Mouse (Mus musculus) adrenal gland, adult 8-10 months (tissue): Measurements from ENCODE around the gene Lrch1. TPM values are rescaled to one million over a fixed set of nuclear protein-coding genes. Genes with fewer than 3 reads are reported as not detected.

Experiments used
- DNase-seq: peaks from one replicate; pipeline ENCODE4 v3.0.0; 2022
- total RNA-seq, 4 experiments: library from RNA; stranded (reverse); gene quantifications; 2 replicates each; pipeline ENCODE4 v1.2.4; 2022

The Lrch1 gene
- total RNA-seq, 4 experiments from 2014 or later, result 11.0 to 35.2 (median 19.0) TPM

GRCm38 (mm10) chr14:74946321-74946750, 1.3 kb downstream of the Lrch1 start:
- DNase-seq, result no peak

GRCm38 (mm10) chr14:74945266-74946215, 2.1 kb downstream of the Lrch1 start:
- no peak for DNase-seq

DNA sequence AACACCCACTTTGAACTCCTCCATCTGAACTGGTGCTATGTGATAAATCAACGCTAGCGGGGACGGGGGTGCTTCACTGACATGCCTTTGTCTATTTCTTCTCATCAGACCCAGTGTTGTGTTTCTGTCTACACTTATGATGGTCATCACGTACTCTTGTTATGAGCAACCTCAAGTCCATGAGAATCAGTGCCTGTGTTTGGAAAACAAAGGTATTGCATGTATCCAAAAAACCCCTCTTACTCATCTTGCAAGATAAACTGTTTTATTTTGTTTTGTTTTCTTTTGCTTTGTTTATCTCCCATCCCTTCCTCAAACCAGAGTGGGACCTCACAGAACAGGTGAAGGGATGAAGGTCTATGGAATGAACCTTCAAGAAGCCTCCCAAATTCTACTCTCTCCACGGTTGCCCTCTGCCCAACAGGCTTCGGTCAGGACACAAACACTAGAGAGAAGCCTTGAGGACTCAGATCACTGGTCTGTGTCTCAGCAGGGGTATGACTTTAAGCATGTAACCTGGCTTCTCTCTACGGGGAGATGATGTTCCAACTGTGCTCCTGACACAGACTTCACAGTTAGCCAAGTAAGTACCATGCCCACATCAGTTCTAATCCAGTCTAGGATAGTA, 3.4 kb downstream of the Lrch1 start:
- no peak for DNase-seq

- no peak for DNase-seq
These were observed 4.0 kb downstream of the Lrch1 start for GRCm38 (mm10) chr14:74943581-74944117.

- no peak for DNase-seq
These were observed 4.7 kb downstream of the Lrch1 start for GRCm38 (mm10) chr14:74943024-74943423.

DNA sequence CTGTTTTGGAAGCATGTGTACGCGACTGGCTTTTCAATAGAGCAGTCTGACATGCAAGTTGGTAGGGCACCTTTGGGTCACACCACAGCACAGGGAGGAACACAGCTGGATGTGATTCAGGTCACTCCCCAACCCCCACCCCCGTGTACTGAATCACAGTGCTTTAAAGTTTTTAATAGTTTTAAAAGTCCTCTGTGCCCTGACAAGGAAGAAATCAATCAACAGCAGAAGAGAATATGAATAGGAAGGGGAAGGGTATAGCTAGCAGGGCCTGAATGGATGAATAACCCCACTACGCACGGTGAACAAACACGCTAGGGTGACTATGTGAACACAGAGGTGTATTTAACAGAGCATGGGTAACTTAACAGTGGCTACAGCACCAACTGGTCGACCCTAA, 6.1 kb downstream of the Lrch1 start:
- no peak for DNase-seq

DNA sequence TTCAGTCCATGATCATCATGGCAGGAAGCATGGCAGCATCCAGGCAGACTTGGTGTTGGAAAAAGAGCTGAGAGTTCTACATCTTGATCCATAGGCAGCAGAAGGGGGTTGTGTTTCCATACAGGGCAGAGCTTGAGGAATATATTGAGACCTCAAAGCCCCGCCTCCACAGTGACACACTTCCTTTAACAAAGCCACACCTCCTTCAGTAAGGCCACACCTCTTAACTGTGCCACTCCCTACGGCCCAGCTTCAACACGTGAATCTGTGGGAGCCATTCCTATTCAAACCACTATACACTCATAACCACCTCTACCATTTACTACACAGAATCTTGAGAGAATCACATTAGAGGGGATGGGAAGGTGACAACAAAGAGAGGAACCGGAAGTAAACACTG, 6.9 kb downstream of the Lrch1 start:
- DNase-seq, result no peak

DNA sequence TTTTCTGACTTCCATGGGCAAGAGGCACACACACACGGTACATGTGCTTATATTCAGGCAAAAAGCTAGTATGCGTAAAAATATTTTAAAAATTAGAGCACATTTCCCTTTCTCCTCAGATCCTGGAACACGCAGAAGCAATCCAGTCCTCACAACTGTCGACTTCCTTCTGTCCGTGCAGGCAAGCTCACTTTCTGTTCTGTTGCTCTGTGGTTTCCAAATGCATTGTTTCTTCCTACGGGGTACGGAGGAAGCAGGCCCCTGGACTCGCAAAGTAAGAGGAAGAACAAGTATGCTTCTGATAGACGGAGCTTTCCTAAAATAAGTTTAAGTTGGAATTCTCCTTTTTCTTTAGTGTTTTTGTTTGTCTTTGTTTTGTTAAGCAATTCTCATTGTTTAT, 8.3 kb downstream of the Lrch1 start:
- no peak for DNase-seq

GRCm38 (mm10) chr14:74938896-74939295, 8.8 kb downstream of the Lrch1 start:
- DNase-seq, result no peak

DNA sequence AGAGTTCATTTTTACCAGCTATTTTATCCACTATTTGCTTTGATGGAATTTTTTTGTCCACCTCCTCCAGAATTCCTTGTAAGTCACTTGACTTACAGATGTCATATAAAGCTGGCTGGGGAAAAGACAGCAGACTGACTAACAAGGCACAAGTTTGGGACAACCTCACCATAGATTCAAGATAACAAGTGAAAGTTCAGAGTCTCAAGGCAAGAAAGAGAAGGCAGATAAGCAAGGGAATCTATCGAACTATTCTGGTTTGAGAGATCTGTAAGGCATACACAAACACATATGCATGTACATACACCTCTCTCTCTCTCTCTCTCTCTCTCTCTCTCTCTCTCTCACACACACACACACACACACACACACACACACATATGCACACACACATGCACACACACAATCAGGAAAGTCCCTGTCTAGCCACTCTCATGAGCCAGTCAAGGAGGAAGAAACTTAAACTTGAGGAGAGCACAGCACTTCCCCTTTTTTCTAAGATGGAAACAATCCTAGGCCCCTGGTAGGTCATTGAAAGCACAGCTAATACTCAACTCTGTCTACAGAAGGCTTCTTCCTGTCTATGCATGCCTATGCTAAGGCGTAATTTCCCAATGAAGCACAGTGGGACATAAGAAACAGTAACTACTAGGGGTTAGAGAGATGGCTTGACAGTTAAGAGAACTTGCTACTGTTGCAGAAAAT, 11.0 kb downstream of the Lrch1 start:
- no peak for DNase-seq

DNA sequence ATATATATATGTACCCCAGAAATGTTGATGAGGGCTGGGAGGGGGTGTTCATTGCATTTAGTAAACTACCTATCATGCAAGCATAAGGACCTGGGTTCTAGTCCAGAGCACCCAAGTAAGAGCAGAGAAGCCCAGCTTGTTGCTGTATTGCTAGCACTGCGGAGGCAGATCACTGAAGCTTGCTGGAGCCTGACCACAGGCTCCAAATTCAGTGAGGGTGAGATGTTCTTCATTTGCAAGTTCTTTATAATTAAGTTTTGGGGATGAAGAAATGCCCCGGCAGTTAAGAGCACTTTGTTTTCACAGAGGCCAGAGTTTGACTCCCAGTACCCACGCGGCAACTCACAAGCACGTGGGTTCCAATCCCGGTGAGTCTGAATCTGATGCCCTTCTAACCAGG, 12.6 kb downstream of the Lrch1 start:
- DNase-seq, result no peak

- no peak for DNase-seq
These were observed 13.5 kb downstream of the Lrch1 start for GRCm38 (mm10) chr14:74933960-74934710.

- no peak for DNase-seq
These were observed 17.9 kb downstream of the Lrch1 start for GRCm38 (mm10) chr14:74929739-74930138.

GRCm38 (mm10) chr14:74928809-74929432, 18.8 kb downstream of the Lrch1 start:
- no peak for DNase-seq

GRCm38 (mm10) chr14:74926899-74927571, 20.6 kb downstream of the Lrch1 start:
- no peak for DNase-seq

DNA sequence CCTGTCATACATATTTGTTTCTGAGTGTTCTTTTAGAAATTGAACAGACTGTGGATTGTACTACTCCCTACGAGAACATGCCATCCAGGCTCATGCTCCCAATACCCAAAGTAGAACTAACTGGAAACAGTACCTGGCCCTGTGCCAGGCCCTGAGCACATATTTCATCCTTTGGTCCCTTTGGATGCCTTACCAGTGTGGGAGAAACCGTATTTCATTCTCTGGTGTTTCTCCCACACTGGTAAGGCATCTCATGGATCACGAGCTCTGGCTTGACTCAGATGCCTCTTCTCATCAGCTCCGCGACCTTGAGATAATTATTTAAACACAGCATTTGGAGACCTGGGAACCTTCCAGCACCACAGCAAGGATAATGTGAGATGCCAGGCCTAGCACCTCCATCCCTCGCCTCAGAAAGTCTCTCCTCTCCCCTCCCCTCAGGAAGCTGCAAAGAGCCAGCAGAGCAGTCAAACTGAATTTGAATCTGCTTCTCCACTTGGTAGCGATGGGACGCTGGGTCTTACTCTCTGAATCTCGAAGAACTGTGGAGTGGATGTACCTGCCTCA, 21.6 kb downstream of the Lrch1 start:
- no peak for DNase-seq

GRCm38 (mm10) chr14:74924521-74924920, 23.2 kb downstream of the Lrch1 start:
- DNase-seq, result no peak

GRCm38 (mm10) chr14:74924031-74924430, 23.6 kb downstream of the Lrch1 start:
- no peak for DNase-seq

- DNase-seq, result no peak
These were observed 25.5 kb downstream of the Lrch1 start for GRCm38 (mm10) chr14:74922039-74922736.

- DNase-seq, result no peak
These were observed 26.2 kb downstream of the Lrch1 start for GRCm38 (mm10) chr14:74921471-74921870.
